Mouse (Mus musculus) liver, embryonic 13.5 days (tissue): ENCODE results near the gene Med10. TPM values are rescaled to one million over a fixed set of nuclear protein-coding genes. Genes with fewer than 3 reads are reported as not detected.

Experiments used
- ATAC-seq: fragments of 200-750 bp; cut with Nextera tagmentation; 2 replicates; pipeline ENCODE4 v1.8.0; 2017; ENCODE audit warnings: low read depth, mild to moderate bottlenecking, moderate number of reproducible peaks, moderate library complexity
- DNase-seq: peaks from one replicate; pipeline ENCODE4 v3.0.0; 2022
- H3K27ac ChIP-seq: fragments of 300-500 bp; sonication (generic); 2 replicates; pipeline ENCODE4 v1.5.1; 2015; ENCODE audit warnings: moderate library complexity, mild to moderate bottlenecking, inconsistent platforms
- H3K27me3 ChIP-seq: fragments of 300-500 bp; sonication (generic); 2 replicates; pipeline ENCODE4 v1.6.1; 2015; ENCODE audit warnings: mild to moderate bottlenecking, inconsistent platforms
- H3K36me3 ChIP-seq: fragments of 300-500 bp; sonication (generic); 2 replicates; pipeline ENCODE4 v1.6.1; 2015; ENCODE audit warnings: mild to moderate bottlenecking, inconsistent platforms
- H3K4me1 ChIP-seq: fragments of 300-500 bp; sonication (generic); replicated peaks from 2 replicates; pipeline ENCODE4 v1.6.1; 2015; ENCODE audit warnings: inconsistent platforms
- H3K4me2 ChIP-seq: fragments of 300-500 bp; sonication (generic); 2 replicates; pipeline ENCODE4 v1.6.1; 2015; ENCODE audit warnings: inconsistent platforms, mild to moderate bottlenecking, moderate library complexity
- H3K4me3 ChIP-seq: fragments of 300-500 bp; sonication (generic); replicated peaks from 2 replicates; pipeline ENCODE4 v1.5.1; 2015; ENCODE audit warnings: mild to moderate bottlenecking, inconsistent platforms
- H3K9ac ChIP-seq: fragments of 300-500 bp; sonication (generic); 2 replicates; pipeline ENCODE4 v1.6.1; 2015; ENCODE audit warnings: mild to moderate bottlenecking, inconsistent platforms
- H3K9me3 ChIP-seq: fragments of 300-500 bp; sonication (generic); replicated peaks from 2 replicates; pipeline ENCODE4 v1.6.1; 2016; ENCODE audit warnings: inconsistent platforms
- WGBS: fragments of 180-500 bp; shearing (Covaris S2); methylation state at CpG from one replicate; pipeline ENCODE4 v1.1.7; 2015; ENCODE audit not compliant: insufficient replicate concordance; 5-methylcytosine and 5-hydroxymethylcytosine counted together
- polyA plus RNA-seq: library from polyadenylated mRNA; unstranded; fragments of >200 nt; fragmentation: Nextera tagmentation; extraction: Ambion mirVana; gene quantifications from 2 replicates; pipeline ENCODE4 v1.2.1, GENCODE M21; 2015

The Med10 gene
- polyA plus RNA-seq, 1 experiment from 2014 or later, result 58.4 TPM

GRCm38 (mm10) chr13:69794808-69795207 is 7.4 kb upstream of the Med10 start:
- no peak for DNase-seq

GRCm38 (mm10) chr13:69809681-69810611 is 7.8 kb downstream of the Med10 start:
- WGBS, result 2% methylated on average over 51 of the region's 55 CpGs
- Histone ChIP-seq H3K4me3 (peak overlapping the region; percentile 98), H3K9me3 (no peaks in the 10 kb centered on the region), H3K9ac (peak overlapping the region; percentile 93), H3K4me1 (peaks cover 24% of the 10 kb centered on the region), H3K36me3 (peaks cover 33% of the 10 kb centered on the region), H3K27ac (no peak overlapping the region; the same call in 1 of the 2 replicates), H3K4me2 (peak overlapping the region; percentile 88), H3K27me3 (no peaks in the 10 kb centered on the region)
- DNase-seq (peak; percentile 69), ATAC-seq (peak; percentile 91)

More at GRCm38 (mm10) chr13:69794808-69795207, 7.4 kb upstream of the Med10 start:
- Histone ChIP-seq H3K27me3 (no peaks in the 10 kb centered on the region), H3K9ac (no peak overlapping the region), H3K27ac (no peak overlapping the region), H3K4me1 (no peaks in the 10 kb centered on the region), H3K9me3 (no peaks in the 10 kb centered on the region), H3K4me2 (no peak overlapping the region), H3K4me3 (no peak overlapping the region), H3K36me3 (no peaks in the 10 kb centered on the region)
- WGBS, result 50% methylated on average over 7 of the region's 7 CpGs
- ATAC-seq, result no peak

- H3K27ac ChIP-seq, result no peak overlapping the region
- peak overlapping the region; percentile 98 for H3K4me3 ChIP-seq
- peak overlapping the region; percentile 88 for H3K4me2 ChIP-seq
- H3K27me3 ChIP-seq, result no peaks in the 10 kb centered on the region
- H3K9me3 ChIP-seq, result no peaks in the 10 kb centered on the region
- DNase-seq (no peak), ATAC-seq (no peak)
- H3K36me3 ChIP-seq, result peaks cover 42% of the 10 kb centered on the region
- peaks cover 24% of the 10 kb centered on the region for H3K4me1 ChIP-seq
- peak overlapping the region; percentile 93 for H3K9ac ChIP-seq
- WGBS, result 68% methylated on average over 14 of the region's 14 CpGs
These were observed 8.9 kb downstream of the Med10 start for GRCm38 (mm10) chr13:69810936-69811680.

- ATAC-seq, result no peak
- 62% methylated on average over 5 of the region's 5 CpGs for WGBS
These were observed 11.7 kb downstream of the Med10 start for GRCm38 (mm10) chr13:69813870-69814269.

GRCm38 (mm10) chr13:69818306-69818705 is 16.1 kb downstream of the Med10 start:
- 69% methylated on average over 4 of the region's 4 CpGs for WGBS
- Histone ChIP-seq H3K9ac (no peak overlapping the region), H3K27ac (no peak overlapping the region), H3K36me3 (peaks cover 34% of the 10 kb centered on the region), H3K27me3 (no peaks in the 10 kb centered on the region), H3K4me1 (no peaks in the 10 kb centered on the region), H3K4me3 (no peak overlapping the region), H3K4me2 (no peak overlapping the region), H3K9me3 (no peaks in the 10 kb centered on the region)
- DNase-seq (no peak), ATAC-seq (no peak)

More at GRCm38 (mm10) chr13:69813870-69814269, 11.7 kb downstream of the Med10 start:
- no peak for DNase-seq
- H3K36me3 ChIP-seq, result peaks cover 50% of the 10 kb centered on the region
- no peak overlapping the region for H3K4me2 ChIP-seq
- no peak overlapping the region for H3K27ac ChIP-seq
- no peak overlapping the region for H3K9ac ChIP-seq
- no peaks in the 10 kb centered on the region for H3K27me3 ChIP-seq
- H3K9me3 ChIP-seq, result no peaks in the 10 kb centered on the region
- no peak overlapping the region for H3K4me3 ChIP-seq
- peaks cover 18% of the 10 kb centered on the region for H3K4me1 ChIP-seq

- no peaks in the 10 kb centered on the region for H3K27me3 ChIP-seq
- DNase-seq, result no peak
- no peaks in the 10 kb centered on the region for H3K9me3 ChIP-seq
- no peak overlapping the region for H3K27ac ChIP-seq
- ATAC-seq, result no peak
- no peak overlapping the region for H3K4me2 ChIP-seq
- WGBS, result 45% methylated on average over 3 of the region's 3 CpGs
- peaks cover 6% of the 10 kb centered on the region for H3K36me3 ChIP-seq
- H3K4me1 ChIP-seq, result no peaks in the 10 kb centered on the region
- no peak overlapping the region for H3K9ac ChIP-seq
- no peak overlapping the region for H3K4me3 ChIP-seq
These were observed 19.1 kb downstream of the Med10 start for GRCm38 (mm10) chr13:69821169-69821822.

- DNase-seq, result no peak
- Histone ChIP-seq H3K27me3 (no peaks in the 10 kb centered on the region), H3K36me3 (no peaks in the 10 kb centered on the region), H3K4me2 (no peak overlapping the region), H3K9me3 (no peaks in the 10 kb centered on the region), H3K27ac (no peak overlapping the region), H3K4me3 (no peak overlapping the region), H3K9ac (no peak overlapping the region), H3K4me1 (no peaks in the 10 kb centered on the region)
- ATAC-seq, result no peak
- WGBS, result 75% methylated on average over 19 of the region's 19 CpGs
These were observed 21.9 kb downstream of the Med10 start for GRCm38 (mm10) chr13:69823920-69824637.

- no peaks in the 10 kb centered on the region for H3K36me3 ChIP-seq
- H3K9ac ChIP-seq, result no peak overlapping the region
- H3K4me1 ChIP-seq, result no peaks in the 10 kb centered on the region
- H3K27me3 ChIP-seq, result no peaks in the 10 kb centered on the region
- ATAC-seq (no peak), DNase-seq (no peak)
- 34% methylated on average over 8 of the region's 8 CpGs for WGBS
- H3K27ac ChIP-seq, result no peak overlapping the region
- no peak overlapping the region for H3K4me2 ChIP-seq
- H3K9me3 ChIP-seq, result no peaks in the 10 kb centered on the region
- no peak overlapping the region for H3K4me3 ChIP-seq
These were observed 23.4 kb downstream of the Med10 start for GRCm38 (mm10) chr13:69825396-69826095.

- H3K9ac ChIP-seq, result no peak overlapping the region
- no peak overlapping the region for H3K27ac ChIP-seq
- no peaks in the 10 kb centered on the region for H3K9me3 ChIP-seq
- no peak for DNase-seq
- no peaks in the 10 kb centered on the region for H3K27me3 ChIP-seq
- H3K4me1 ChIP-seq, result no peaks in the 10 kb centered on the region
- no peak overlapping the region for H3K4me3 ChIP-seq
- no peak for ATAC-seq
- H3K4me2 ChIP-seq, result no peak overlapping the region
- no peaks in the 10 kb centered on the region for H3K36me3 ChIP-seq
- 81% methylated on average over 8 of the region's 8 CpGs for WGBS
These were observed 28.4 kb downstream of the Med10 start for GRCm38 (mm10) chr13:69830606-69831005.

- H3K4me3 ChIP-seq, result no peak overlapping the region
- no peak overlapping the region for H3K9ac ChIP-seq
- DNase-seq (no peak), ATAC-seq (no peak)
- H3K4me2 ChIP-seq, result no peak overlapping the region
- 82% methylated on average over 9 of the region's 9 CpGs for WGBS
- H3K27me3 ChIP-seq, result no peaks in the 10 kb centered on the region
- no peaks in the 10 kb centered on the region for H3K36me3 ChIP-seq
- no peak overlapping the region for H3K27ac ChIP-seq
- H3K4me1 ChIP-seq, result no peaks in the 10 kb centered on the region
- no peaks in the 10 kb centered on the region for H3K9me3 ChIP-seq
These were observed 30.4 kb downstream of the Med10 start for GRCm38 (mm10) chr13:69832578-69832977.
